Mouse (Mus musculus): ENCODE measurements around the gene Galnt2.

The Galnt2 gene

GRCm38 (mm10) chr8:124318612-124319315 lies 87.6 kb downstream of the Galnt2 start:
- DNase-seq (ENCODE audit: extremely low read depth, low read depth, low spot score) = no peak

GRCm38 (mm10) chr8:124319316-124319652 lies 88.1 kb downstream of the Galnt2 start:
- DNase-seq (ENCODE audit: extremely low read depth, low read depth, low spot score) = no peak

GRCm38 (mm10) chr8:124321227-124321840 lies 90.1 kb downstream of the Galnt2 start:
- DNase-seq (ENCODE audit: extremely low read depth, low read depth, low spot score) = no peak

- no peak for DNase-seq (ENCODE audit: extremely low read depth, low read depth, low spot score)
Observed at GRCm38 (mm10) chr8:124323356-124323755, 92.2 kb downstream of the Galnt2 start.

GRCm38 (mm10) chr8:124328259-124328658 lies 97.1 kb downstream of the Galnt2 start:
- no peak for DNase-seq (ENCODE audit: extremely low read depth, low read depth, low spot score)

GRCm38 (mm10) chr8:124329690-124330089 lies 98.5 kb downstream of the Galnt2 start:
- no peak for DNase-seq (ENCODE audit: extremely low read depth, low read depth, low spot score)

GRCm38 (mm10) chr8:124330433-124330832 lies 99.2 kb downstream of the Galnt2 start:
- no peak for DNase-seq (ENCODE audit: extremely low read depth, low read depth, low spot score)

- no peak for DNase-seq (ENCODE audit: extremely low read depth, low read depth, low spot score)
Observed at GRCm38 (mm10) chr8:124331094-124331493, 99.9 kb downstream of the Galnt2 start.

GRCm38 (mm10) chr8:124331706-124332105 lies 100.5 kb downstream of the Galnt2 start:
- DNase-seq (ENCODE audit: extremely low read depth, low read depth, low spot score) = no peak

- DNase-seq (ENCODE audit: extremely low read depth, low read depth, low spot score) = no peak
Observed at GRCm38 (mm10) chr8:124336302-124336701, 105.1 kb downstream of the Galnt2 start.

GRCm38 (mm10) chr8:124339742-124340141 lies 108.6 kb downstream of the Galnt2 start:
- no peak for DNase-seq (ENCODE audit: extremely low read depth, low read depth, low spot score)

- DNase-seq (ENCODE audit: extremely low read depth, low read depth, low spot score) = no peak
Observed at GRCm38 (mm10) chr8:124340360-124341068, 109.3 kb downstream of the Galnt2 start.

- no peak for DNase-seq (ENCODE audit: extremely low read depth, low read depth, low spot score)
Observed at GRCm38 (mm10) chr8:124343151-124343550, 112.0 kb downstream of the Galnt2 start.

GRCm38 (mm10) chr8:124343991-124344390 lies 112.8 kb downstream of the Galnt2 start:
- DNase-seq (ENCODE audit: extremely low read depth, low read depth, low spot score) = no peak

GRCm38 (mm10) chr8:124345098-124345497 lies 113.9 kb downstream of the Galnt2 start:
- no peak for DNase-seq (ENCODE audit: extremely low read depth, low read depth, low spot score)

GRCm38 (mm10) chr8:124346852-124347523 lies 115.8 kb downstream of the Galnt2 start:
- DNase-seq (ENCODE audit: extremely low read depth, low read depth, low spot score) = no peak

- DNase-seq (ENCODE audit: extremely low read depth, low read depth, low spot score) = peak; percentile 95
Observed at GRCm38 (mm10) chr8:124348087-124348486, 116.9 kb downstream of the Galnt2 start.

- DNase-seq (ENCODE audit: extremely low read depth, low read depth, low spot score) = no peak
Observed at GRCm38 (mm10) chr8:124349663-124350062, 118.5 kb downstream of the Galnt2 start.

GRCm38 (mm10) chr8:124351636-124352035 lies 120.4 kb downstream of the Galnt2 start:
- no peak for DNase-seq (ENCODE audit: extremely low read depth, low read depth, low spot score)

- no peak for DNase-seq (ENCODE audit: extremely low read depth, low read depth, low spot score)
Observed at GRCm38 (mm10) chr8:124360911-124361310, 129.7 kb downstream of the Galnt2 start.

GRCm38 (mm10) chr8:124361773-124362427 lies 130.7 kb downstream of the Galnt2 start:
- DNase-seq (ENCODE audit: extremely low read depth, low read depth, low spot score) = no peak

Measured in fat pad, adult 2 months (tissue).